In the genomic region with DNA sequence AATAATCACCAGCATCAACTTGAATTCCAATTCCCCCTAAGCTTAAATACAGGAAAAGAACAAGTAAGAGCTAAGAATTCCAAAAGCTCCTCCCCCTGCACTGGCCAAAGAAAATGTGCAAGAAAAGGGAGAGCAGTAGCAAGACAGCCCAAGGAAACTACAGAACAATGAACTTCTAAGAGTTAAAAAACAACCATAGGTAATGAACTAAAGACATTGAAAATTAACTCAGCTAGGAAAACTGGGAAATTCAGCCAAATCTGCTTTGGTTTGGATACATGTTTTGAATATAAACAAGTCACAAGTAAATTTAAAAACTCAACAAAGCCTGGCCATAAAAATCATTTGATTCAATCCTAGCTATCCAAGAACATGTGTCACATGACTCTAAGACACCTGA, we compare ENCODE assay signal across 16 mouse cellular contexts.
"Had no signal": no experiment of that assay in that cellular context is flagged by ENCODE, and none has a peak within 500 bp of the region (broad histone marks: within the 10 kb centered on the region; RNA-seq: fewer than 3 reads in every experiment).

No protein-coding gene starts in this region.

- DNase-seq: retina, postnatal 1 day; right cerebral cortex, adult 18-20 months; right cerebral cortex, postnatal 14 days; right cerebral cortex, postnatal 25 days; right cerebral cortex, postnatal 4 days; spleen, adult 18-20 months; thymus, adult 18-20 months; thymus, adult 2 months; thymus, postnatal 14 days; thymus, postnatal 25 days; thymus, postnatal 36 days; thymus, postnatal 4 days had no signal

- H3K27ac ChIP-seq: neural tube, embryonic 13.5 days; neural tube, embryonic 15.5 days; stomach, embryonic 15.5 days; stomach, postnatal 0 days had no signal

- H3K4me3 ChIP-seq: neural tube, embryonic 13.5 days; neural tube, embryonic 15.5 days; stomach, embryonic 15.5 days had no signal

- H3K36me3 ChIP-seq: stomach, embryonic 15.5 days had no signal

- H3K4me1 ChIP-seq: neural tube, embryonic 15.5 days; stomach, embryonic 15.5 days had no signal

- H3K27me3 ChIP-seq: neural tube, embryonic 13.5 days; neural tube, embryonic 15.5 days; stomach, embryonic 15.5 days had no signal
